Mouse (Mus musculus) kidney, postnatal 0 days (tissue): ENCODE results near the gene Ppp2ca. TPM values are rescaled to one million over a fixed set of nuclear protein-coding genes. Genes with fewer than 3 reads are reported as not detected.

Experiments used
- ATAC-seq: fragments of 200-750 bp; cut with Nextera tagmentation; replicated peaks from 2 replicates; pipeline ENCODE4 v1.8.0; 2017; ENCODE audit warnings: low read depth, moderate number of reproducible peaks, moderate TSS enrichment, moderate library complexity; ENCODE audit not compliant: low FRiP score
- DNase-seq: peaks from one replicate; pipeline ENCODE4 v3.0.0-alpha.2; 2016; ENCODE audit warnings: low spot score
- H3K27ac ChIP-seq: fragments of 300-500 bp; sonication (generic); 2 replicates; pipeline ENCODE4 v1.5.1; 2014; ENCODE audit warnings: mild to moderate bottlenecking
- H3K27me3 ChIP-seq: fragments of 300-500 bp; sonication (generic); 2 replicates; pipeline ENCODE4 v1.6.1; 2014; ENCODE audit warnings: low read length, mixed read lengths; ENCODE audit not compliant: insufficient read depth
- H3K36me3 ChIP-seq: fragments of 300-500 bp; sonication (generic); 2 replicates; pipeline ENCODE4 v1.6.1; 2014; ENCODE audit warnings: low read length, mixed read lengths; ENCODE audit not compliant: insufficient read depth
- H3K4me1 ChIP-seq: fragments of 300-500 bp; sonication (generic); replicated peaks from 2 replicates; pipeline ENCODE4 v1.6.1; 2014; ENCODE audit warnings: antibody characterized with exemption, low read length, mixed read lengths; ENCODE audit not compliant: insufficient read depth
- H3K4me2 ChIP-seq: fragments of 300-500 bp; sonication (generic); 2 replicates; pipeline ENCODE4 v1.6.1; 2014; ENCODE audit warnings: mild to moderate bottlenecking, low read length, moderate library complexity, mixed read lengths
- H3K4me3 ChIP-seq: fragments of 300-500 bp; sonication (generic); replicated peaks from 2 replicates; pipeline ENCODE4 v1.5.1; 2014; ENCODE audit warnings: low read depth, low read length
- H3K9ac ChIP-seq: fragments of 300-500 bp; sonication (generic); 2 replicates; pipeline ENCODE4 v1.6.1; 2014; ENCODE audit warnings: low read depth, low read length
- H3K9me3 ChIP-seq: fragments of 300-500 bp; sonication (generic); replicated peaks from 2 replicates; pipeline ENCODE4 v1.6.1; 2016; ENCODE audit warnings: low read length, inconsistent platforms, mixed read lengths
- CTCF ChIP-seq: IDR thresholded peaks from 2 replicates; pipeline ENCODE4 v1.5.1; 2016; ENCODE audit warnings: antibody characterized with exemption, low read depth, mild to moderate bottlenecking, moderate library complexity
- WGBS: fragments of 180-500 bp; shearing (Covaris S2); extraction: QIAGEN DNeasy Blood & Tissue Kit; methylation state at CpG from one replicate; pipeline ENCODE4 v1.1.7; 2014; 5-methylcytosine and 5-hydroxymethylcytosine counted together
- polyA plus RNA-seq: library from polyadenylated mRNA; unstranded; fragments of >200 nt; fragmentation: Nextera tagmentation; extraction: Ambion mirVana; gene quantifications from 2 replicates; pipeline ENCODE4 v1.2.1, GENCODE M21; 2015

Gene Ppp2ca
- polyA plus RNA-seq, 1 experiment from 2014 or later = 63.0 TPM

GRCm38 (mm10) chr11:52099771-52100219 lies 1.3 kb downstream of the Ppp2ca start:
- Histone ChIP-seq H3K27me3 (no peaks in the 10 kb centered on the region), H3K27ac (peak overlapping the region; percentile 100), H3K9ac (peak overlapping the region; percentile 100), H3K36me3 (no peaks in the 10 kb centered on the region), H3K4me3 (peak overlapping the region; percentile 100), H3K4me1 (peaks cover 24% of the 10 kb centered on the region), H3K9me3 (no peaks in the 10 kb centered on the region), H3K4me2 (peak overlapping the region; percentile 81)
- no peak for ATAC-seq
- WGBS = 2% methylated on average over 7 of the region's 7 CpGs
- DNase-seq = peak; percentile 40
- TF ChIP-seq CTCF = no peak

- Histone ChIP-seq H3K4me3 (no peak overlapping the region), H3K9me3 (no peaks in the 10 kb centered on the region), H3K27me3 (no peaks in the 10 kb centered on the region), H3K27ac (no peak overlapping the region), H3K4me1 (peaks cover 19% of the 10 kb centered on the region), H3K36me3 (no peaks in the 10 kb centered on the region), H3K9ac (no peak overlapping the region), H3K4me2 (no peak overlapping the region)
- no peak for DNase-seq
- TF ChIP-seq CTCF = no peak
- ATAC-seq = no peak
- WGBS = 79% methylated on average over 4 of the region's 4 CpGs
Measured at GRCm38 (mm10) chr11:52102977-52103376, 4.5 kb downstream of the Ppp2ca start.

GRCm38 (mm10) chr11:52105503-52105902 lies 7.0 kb downstream of the Ppp2ca start:
- Histone ChIP-seq H3K27ac (no peak overlapping the region), H3K4me3 (no peak overlapping the region), H3K36me3 (no peaks in the 10 kb centered on the region), H3K9ac (no peak overlapping the region), H3K4me1 (peaks cover 20% of the 10 kb centered on the region; the same call in 1 of the 2 replicates), H3K9me3 (no peaks in the 10 kb centered on the region), H3K27me3 (no peaks in the 10 kb centered on the region), H3K4me2 (no peak overlapping the region)
- DNase-seq (no peak), ATAC-seq (no peak)
- TF ChIP-seq CTCF = no peak

- H3K4me1 ChIP-seq = peaks cover 15% of the 10 kb centered on the region; the same call in 1 of the 2 replicates
- H3K9ac ChIP-seq = no peak overlapping the region
- H3K9me3 ChIP-seq = no peaks in the 10 kb centered on the region
- H3K36me3 ChIP-seq = no peaks in the 10 kb centered on the region
- 69% methylated on average over 2 of the region's 2 CpGs for WGBS
- ATAC-seq = no peak
- H3K27ac ChIP-seq = no peak overlapping the region
- no peaks in the 10 kb centered on the region for H3K27me3 ChIP-seq
- H3K4me3 ChIP-seq = no peak overlapping the region
- no peak for TF ChIP-seq CTCF
- H3K4me2 ChIP-seq = no peak overlapping the region
- DNase-seq = no peak
Measured at GRCm38 (mm10) chr11:52106037-52106436, 7.6 kb downstream of the Ppp2ca start.

GRCm38 (mm10) chr11:52106438-52106837 lies 8.0 kb downstream of the Ppp2ca start:
- Histone ChIP-seq H3K9me3 (no peaks in the 10 kb centered on the region), H3K36me3 (no peaks in the 10 kb centered on the region), H3K4me1 (peaks cover 11% of the 10 kb centered on the region; the same call in 1 of the 2 replicates), H3K9ac (no peak overlapping the region), H3K27me3 (no peaks in the 10 kb centered on the region), H3K27ac (no peak overlapping the region), H3K4me3 (no peak overlapping the region), H3K4me2 (no peak overlapping the region)
- ATAC-seq = no peak
- TF ChIP-seq CTCF = no peak
- WGBS = 97% methylated on average over 1 of the region's 1 CpGs
- DNase-seq = no peak

GRCm38 (mm10) chr11:52108796-52109195 lies 10.3 kb downstream of the Ppp2ca start:
- DNase-seq (no peak), ATAC-seq (no peak)
- no peak for TF ChIP-seq CTCF
- Histone ChIP-seq H3K27ac (no peak overlapping the region), H3K36me3 (peaks cover 3% of the 10 kb centered on the region; the same call in 1 of the 2 replicates), H3K4me2 (no peak overlapping the region), H3K4me3 (no peak overlapping the region), H3K9me3 (no peaks in the 10 kb centered on the region), H3K9ac (no peak overlapping the region), H3K4me1 (peaks cover 9% of the 10 kb centered on the region; the same call in 1 of the 2 replicates), H3K27me3 (no peaks in the 10 kb centered on the region)
- WGBS = 89% methylated on average over 5 of the region's 5 CpGs

GRCm38 (mm10) chr11:52109421-52109820 lies 10.9 kb downstream of the Ppp2ca start:
- WGBS = 70% methylated on average over 1 of the region's 1 CpGs
- H3K4me3 ChIP-seq = no peak overlapping the region
- no peaks in the 10 kb centered on the region for H3K27me3 ChIP-seq
- H3K27ac ChIP-seq = no peak overlapping the region
- H3K9me3 ChIP-seq = no peaks in the 10 kb centered on the region
- H3K9ac ChIP-seq = no peak overlapping the region
- ATAC-seq (no peak), DNase-seq (no peak)
- TF ChIP-seq CTCF = no peak
- peaks cover 9% of the 10 kb centered on the region; the same call in 1 of the 2 replicates for H3K4me1 ChIP-seq
- peaks cover 3% of the 10 kb centered on the region; the same call in 1 of the 2 replicates for H3K36me3 ChIP-seq
- no peak overlapping the region for H3K4me2 ChIP-seq
